Mouse (Mus musculus) lung, embryonic 14.5 days (tissue): ENCODE data around the gene Ddx42. TPM values are rescaled to one million over a fixed set of nuclear protein-coding genes. Genes with fewer than 3 reads are reported as not detected.

Experiments
- ATAC-seq: fragments of 200-750 bp; cut with Nextera tagmentation; 2 replicates; pipeline ENCODE4 v1.8.0; 2017; ENCODE audit warnings: mild to moderate bottlenecking, moderate TSS enrichment, moderate library complexity; ENCODE audit not compliant: insufficient read depth
- DNase-seq: peaks from one replicate; pipeline ENCODE4 v3.0.0-alpha.2; 2015
- H3K27ac ChIP-seq: fragments of 300-500 bp; sonication (generic); 2 replicates; pipeline ENCODE4 v1.5.1; 2014; ENCODE audit warnings: low read depth, mild to moderate bottlenecking, moderate library complexity
- H3K27me3 ChIP-seq: fragments of 300-500 bp; sonication (generic); 2 replicates; pipeline ENCODE4 v1.6.1; 2014; ENCODE audit warnings: low read length, control low read depth; ENCODE audit not compliant: insufficient read depth
- H3K36me3 ChIP-seq: fragments of 300-500 bp; sonication (generic); 2 replicates; pipeline ENCODE4 v1.6.1; 2014; ENCODE audit warnings: control low read depth; ENCODE audit not compliant: insufficient read depth
- H3K4me1 ChIP-seq: fragments of 300-500 bp; sonication (generic); 2 replicates; pipeline ENCODE4 v1.6.1; 2014; ENCODE audit warnings: antibody characterized with exemption, control low read depth; ENCODE audit not compliant: insufficient read depth
- H3K4me2 ChIP-seq: fragments of 300-500 bp; sonication (generic); 2 replicates; pipeline ENCODE4 v1.6.1; 2014; ENCODE audit warnings: mild to moderate bottlenecking
- H3K4me3 ChIP-seq: fragments of 300-500 bp; sonication (generic); 2 replicates; pipeline ENCODE4 v1.5.1; 2014; ENCODE audit warnings: low read depth, low read length
- H3K9ac ChIP-seq: fragments of 300-500 bp; sonication (generic); 2 replicates; pipeline ENCODE4 v1.6.1; 2014
- H3K9me3 ChIP-seq: fragments of 300-500 bp; sonication (generic); 2 replicates; pipeline ENCODE4 v1.6.1; 2016; ENCODE audit warnings: low read depth, low read length, control low read depth
- CTCF ChIP-seq: IDR thresholded peaks from 2 replicates; pipeline ENCODE4 v1.5.1; 2016; ENCODE audit warnings: antibody characterized with exemption, low read depth
- WGBS: fragments of 180-500 bp; shearing (Covaris S2); extraction: QIAGEN DNeasy Blood & Tissue Kit; methylation state at CpG from one replicate; pipeline ENCODE4 v1.1.7; 2014; 5-methylcytosine and 5-hydroxymethylcytosine counted together
- polyA plus RNA-seq: library from polyadenylated mRNA; unstranded; fragments of >200 nt; fragmentation: Nextera tagmentation; extraction: Ambion mirVana; gene quantifications from 2 replicates; pipeline ENCODE4 v1.2.1, GENCODE M21; 2014

Ddx42 gene
- polyA plus RNA-seq, 1 experiment from 2014 or later: 82.1 TPM

DNA sequence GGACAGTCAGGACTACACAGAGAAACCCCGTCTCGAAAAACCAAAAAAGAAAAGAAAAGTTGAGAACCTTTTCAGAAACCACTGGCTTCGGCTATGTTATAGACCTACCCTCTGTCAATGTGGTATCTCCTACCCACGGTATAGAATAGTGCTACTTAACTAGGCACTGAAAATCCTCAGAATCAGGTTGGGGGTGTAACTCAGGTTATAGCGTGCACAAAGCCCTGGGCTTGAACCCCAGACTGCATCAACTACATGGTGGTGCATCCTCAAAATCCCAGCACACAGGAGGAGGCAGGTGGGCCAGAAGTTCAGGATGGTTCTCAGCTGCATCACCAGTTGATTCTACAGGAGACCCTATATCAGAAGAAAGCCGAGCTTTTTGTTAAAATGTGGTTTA is 57.1 kb downstream of the Ddx42 start:
- ATAC-seq (no peak), DNase-seq (no peak)
- WGBS: 94% methylated on average over 6 of the region's 6 CpGs
- Histone ChIP-seq H3K4me1 (peaks cover 25% of the 10 kb centered on the region), H3K27ac (peak overlapping the region; percentile 60; the same call in 1 of the 2 replicates), H3K4me2 (peak overlapping the region; percentile 78), H3K9me3 (no peaks in the 10 kb centered on the region), H3K36me3 (peaks cover 6% of the 10 kb centered on the region; the same call in 1 of the 2 replicates), H3K9ac (0 out of 2 replicates have a peak overlapping the region, but pooled peaks have one; percentile 60), H3K4me3 (peak overlapping the region; percentile 98; the same call in 1 of the 2 replicates), H3K27me3 (no peaks in the 10 kb centered on the region)
- TF ChIP-seq CTCF: no peak

DNA sequence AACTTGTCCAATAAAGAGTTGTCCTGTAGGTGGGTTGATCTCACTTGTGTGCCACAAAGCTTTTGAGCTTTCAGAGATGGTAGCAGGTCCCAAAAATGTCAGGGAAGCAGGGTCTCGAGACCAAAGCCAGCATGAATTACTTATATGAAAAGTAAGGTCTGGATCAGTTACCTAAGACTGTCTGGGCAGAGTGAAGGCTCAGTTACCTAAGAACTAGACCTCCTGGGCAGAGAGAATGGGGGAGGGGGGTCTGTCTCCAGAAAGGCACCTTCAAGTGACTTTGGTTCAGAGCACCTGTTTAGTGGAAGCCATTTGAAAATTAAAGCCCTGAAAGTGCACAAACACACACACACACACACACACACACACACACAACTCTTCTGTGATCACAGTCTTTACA is 57.6 kb downstream of the Ddx42 start:
- WGBS: 92% methylated on average over 1 of the region's 1 CpGs
- Histone ChIP-seq H3K4me3 (no peak overlapping the region), H3K27ac (peak overlapping the region; percentile 78), H3K27me3 (no peaks in the 10 kb centered on the region), H3K36me3 (peaks cover 6% of the 10 kb centered on the region; the same call in 1 of the 2 replicates), H3K4me2 (no peak overlapping the region), H3K4me1 (peaks cover 20% of the 10 kb centered on the region), H3K9me3 (no peaks in the 10 kb centered on the region), H3K9ac (no peak overlapping the region)
- ATAC-seq (no peak), DNase-seq (no peak)
- TF ChIP-seq CTCF: no peak

GRCm38 (mm10) chr11:106274971-106275411 is 58.3 kb downstream of the Ddx42 start:
- peak; percentile 83 for DNase-seq
- no peaks in the 10 kb centered on the region for H3K27me3 ChIP-seq
- H3K4me1 ChIP-seq: peaks cover 18% of the 10 kb centered on the region
- peaks cover 6% of the 10 kb centered on the region; the same call in 1 of the 2 replicates for H3K36me3 ChIP-seq
- no peak for TF ChIP-seq CTCF
- no peak overlapping the region for H3K9ac ChIP-seq
- no peak overlapping the region for H3K4me3 ChIP-seq
- WGBS: 40% methylated on average over 7 of the region's 7 CpGs
- H3K9me3 ChIP-seq: no peaks in the 10 kb centered on the region
- H3K4me2 ChIP-seq: 0 out of 2 replicates have a peak overlapping the region, but pooled peaks have one; percentile 4
- peak overlapping the region; percentile 78 for H3K27ac ChIP-seq
- peak; percentile 28; the same call in 1 of the 2 replicates for ATAC-seq

DNA sequence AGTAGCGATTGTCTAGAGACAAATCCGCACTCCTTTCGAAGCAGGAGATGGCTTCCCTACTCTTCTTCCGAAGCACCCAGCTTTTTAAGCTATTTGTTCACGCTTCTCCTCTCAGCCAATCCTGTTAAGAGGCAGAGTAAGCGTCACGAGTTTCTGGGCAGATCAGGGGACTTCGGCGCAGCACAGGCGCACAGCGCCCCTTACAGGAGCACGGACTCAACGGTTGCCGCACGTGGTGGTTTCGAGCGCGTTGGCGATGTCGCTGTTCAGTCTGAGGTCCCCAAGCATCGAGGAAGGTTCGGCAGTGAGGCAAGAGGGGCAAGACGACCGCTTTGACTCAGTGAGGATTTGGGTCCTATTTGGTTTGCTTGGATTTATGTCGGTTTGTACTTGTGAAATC is 59.7 kb downstream of the Ddx42 start, which contains the start of gene Tcam1:
Tcam1 (plus strand) TSS at position 219 of the 400 bp plus-strand sequence.
- Histone ChIP-seq H3K4me3 (0 out of 2 replicates have a peak within 1 kb of the TSS, but pooled peaks have one; percentile 10), H3K4me2 (peak within 1 kb of the TSS; percentile 53), H3K9me3 (no peaks in the 10 kb centered on the region), H3K4me1 (peaks cover 12% of the 10 kb centered on the region), H3K9ac (no peak within 1 kb of the TSS), H3K27ac (peak within 1 kb of the TSS; percentile 78; the same call in 1 of the 2 replicates), H3K27me3 (no peaks in the 10 kb centered on the region), H3K36me3 (no peaks in the 10 kb centered on the region)
- peak; percentile 89 for TF ChIP-seq CTCF
- DNase-seq (peak; percentile 99), ATAC-seq (peak; percentile 13; the same call in 1 of the 2 replicates)
- 5% methylated on average over 25 of the region's 25 CpGs for WGBS

GRCm38 (mm10) chr11:106282452-106282851 is 65.7 kb downstream of the Ddx42 start:
- 75% methylated on average over 6 of the region's 6 CpGs for WGBS
- H3K27me3 ChIP-seq: no peaks in the 10 kb centered on the region
- no peak for DNase-seq
- H3K4me3 ChIP-seq: no peak overlapping the region
- no peaks in the 10 kb centered on the region for H3K4me1 ChIP-seq
- no peak for ATAC-seq
- H3K4me2 ChIP-seq: no peak overlapping the region
- H3K36me3 ChIP-seq: no peaks in the 10 kb centered on the region
- TF ChIP-seq CTCF: no peak
- no peak overlapping the region for H3K27ac ChIP-seq
- H3K9me3 ChIP-seq: no peaks in the 10 kb centered on the region
- no peak overlapping the region for H3K9ac ChIP-seq

GRCm38 (mm10) chr11:106283371-106283770 is 66.6 kb downstream of the Ddx42 start:
- WGBS: 84% methylated on average over 4 of the region's 4 CpGs
- no peaks in the 10 kb centered on the region for H3K36me3 ChIP-seq
- H3K9ac ChIP-seq: no peak overlapping the region
- no peak overlapping the region for H3K4me3 ChIP-seq
- no peaks in the 10 kb centered on the region for H3K4me1 ChIP-seq
- H3K9me3 ChIP-seq: no peaks in the 10 kb centered on the region
- DNase-seq (no peak), ATAC-seq (no peak)
- H3K27me3 ChIP-seq: no peaks in the 10 kb centered on the region
- no peak overlapping the region for H3K4me2 ChIP-seq
- no peak for TF ChIP-seq CTCF
- no peak overlapping the region for H3K27ac ChIP-seq

- Histone ChIP-seq H3K36me3 (no peaks in the 10 kb centered on the region), H3K4me3 (no peak overlapping the region), H3K4me1 (no peaks in the 10 kb centered on the region), H3K4me2 (no peak overlapping the region), H3K27ac (no peak overlapping the region), H3K9me3 (no peaks in the 10 kb centered on the region), H3K27me3 (no peaks in the 10 kb centered on the region), H3K9ac (no peak overlapping the region)
- ATAC-seq (no peak), DNase-seq (no peak)
- whole genome bisulfite sequencing: 55% methylated on average over 8 of the region's 8 CpGs
- TF ChIP-seq CTCF: no peak
These were observed 67.4 kb downstream of the Ddx42 start for GRCm38 (mm10) chr11:106284126-106284525.

- no peak for TF ChIP-seq CTCF
- no peak overlapping the region for H3K27ac ChIP-seq
- no peak overlapping the region for H3K4me3 ChIP-seq
- H3K9ac ChIP-seq: no peak overlapping the region
- H3K36me3 ChIP-seq: no peaks in the 10 kb centered on the region
- H3K9me3 ChIP-seq: no peaks in the 10 kb centered on the region
- ATAC-seq (no peak), DNase-seq (no peak)
- no peak overlapping the region for H3K4me2 ChIP-seq
- 78% methylated on average over 7 of the region's 7 CpGs for WGBS
- H3K27me3 ChIP-seq: no peaks in the 10 kb centered on the region
- H3K4me1 ChIP-seq: no peaks in the 10 kb centered on the region
These were observed 69.5 kb downstream of the Ddx42 start for GRCm38 (mm10) chr11:106286206-106286605.
